Mouse (Mus musculus) spleen, adult 2 months (tissue): Measurements from ENCODE around the gene Mdh1b. TPM values are rescaled to one million over a fixed set of nuclear protein-coding genes. Genes with fewer than 3 reads are reported as not detected.

Experiments used
- DNase-seq, 2 experiments: peaks; one replicate each; pipeline versions ENCODE4 v3.0.0 to v3.0.0-alpha.2; 2012 to 2021; ENCODE audit warnings: low spot score in 2 of 2, low read depth in 1 of 2
- H3K27ac ChIP-seq: fragments of 200-500 bp; 2 replicates; pipeline ENCODE4 v1.5.1; 2012; ENCODE audit warnings: low read length, inconsistent platforms; ENCODE audit not compliant: insufficient read depth
- H3K27me3 ChIP-seq: fragments of 200-500 bp; 2 replicates; pipeline ENCODE4 v1.6.1; 2012; ENCODE audit warnings: mild to moderate bottlenecking, moderate library complexity, low read length, inconsistent platforms; ENCODE audit not compliant: control insufficient read depth, insufficient read depth
- H3K36me3 ChIP-seq: fragments of 200-500 bp; 2 replicates; pipeline ENCODE4 v1.6.1; 2012; ENCODE audit warnings: mild to moderate bottlenecking, low read length, inconsistent platforms; ENCODE audit not compliant: control insufficient read depth, insufficient read depth
- H3K4me1 ChIP-seq: fragments of 200-500 bp; 2 replicates; pipeline ENCODE4 v1.6.1; 2011; ENCODE audit warnings: inconsistent platforms; ENCODE audit not compliant: control insufficient read depth, insufficient read depth, insufficient read length
- H3K4me3 ChIP-seq: fragments of 200-500 bp; 2 replicates; pipeline ENCODE4 v1.5.1; 2011; ENCODE audit warnings: mild to moderate bottlenecking, inconsistent platforms; ENCODE audit not compliant: insufficient read depth, insufficient read length; ENCODE audit errors: extremely low read depth
- CTCF ChIP-seq: fragments of 200-500 bp; IDR thresholded peaks from 2 replicates; pipeline ENCODE4 v1.5.1; 2011; ENCODE audit warnings: mild to moderate bottlenecking, inconsistent platforms; ENCODE audit not compliant: insufficient read depth, insufficient read length, insufficient replicate concordance; ENCODE audit errors: extremely low read depth
- POLR2A ChIP-seq: fragments of 200-500 bp; IDR thresholded peaks from 2 replicates; pipeline ENCODE4 v1.6.1; 2011; ENCODE audit warnings: low read depth, low read length, inconsistent platforms
- WGBS: fragments of 180-500 bp; shearing (Covaris S2); methylation state at CpG from one replicate; pipeline ENCODE4 v1.1.7; 2018; 5-methylcytosine and 5-hydroxymethylcytosine counted together
- polyA plus RNA-seq: library from polyadenylated mRNA; depleted of rRNA; stranded (reverse); fragments of >200 nt; gene quantifications from 2 replicates; pipeline ENCODE4 v1.2.3, GENCODE M21; 2012; rRNA removed

Mdh1b gene
- polyA plus RNA-seq, 1 experiment: not detected

DNA sequence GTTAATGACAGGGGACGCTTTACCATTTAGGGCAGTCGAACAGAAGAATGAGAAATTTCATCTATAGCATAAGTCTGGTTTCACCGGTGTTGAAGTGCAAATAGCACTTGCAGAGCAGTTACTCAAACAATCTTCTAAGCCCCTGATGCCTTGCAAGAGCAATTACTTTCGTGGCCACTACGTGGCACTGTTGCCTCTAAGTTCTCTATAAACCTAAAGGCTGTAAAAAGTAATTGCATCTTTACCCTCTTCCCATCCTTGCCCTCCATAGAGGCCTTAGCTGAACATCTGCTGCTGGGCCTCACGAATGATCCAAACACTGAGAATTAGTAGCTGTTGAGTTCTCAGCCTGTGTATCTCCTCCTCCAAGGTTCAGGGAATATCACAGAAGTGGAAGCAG is 72.1 kb downstream of the Mdh1b start:
- no peaks in the 10 kb centered on the region for H3K4me1 ChIP-seq
- TF ChIP-seq CTCF (peak; percentile 34; the same call in 1 of the 2 replicates), POLR2A (no peak)
- H3K36me3 ChIP-seq: no peaks in the 10 kb centered on the region
- 11% methylated on average over 6 of the region's 6 CpGs for WGBS
- DNase-seq: peak; percentile 8 to 41
- H3K4me3 ChIP-seq: no peak overlapping the region
- no peaks in the 10 kb centered on the region for H3K27me3 ChIP-seq
- H3K27ac ChIP-seq: no peak overlapping the region

Other genes starting within 250 kb of the Mdh1b start
- gene Gm39653, start 114.3 kb downstream of the Mdh1b start, polyA plus RNA-seq: not detected in 2 replicates
- not detected in 2 replicates for gene Dytn, start 43.4 kb downstream of the Mdh1b start, polyA plus RNA-seq
- 1.8 and 1.9 TPM in 2 replicates for gene Fastkd2, start 296 bp upstream of the Mdh1b start, polyA plus RNA-seq
- gene 4933402D24Rik, start 38.9 kb upstream of the Mdh1b start, polyA plus RNA-seq: not detected in 2 replicates